Mouse (Mus musculus) c-Kit-positive CD71-positive TER-119-positive erythroid progenitor cells, embryonic 14.5 days (primary cell): ENCODE measurements at regions not wholly inside any gene's neighbourhood (a gene's known extent, or its start where the extent isn't known, plus 50 kb on each side); places are given as distances from the start of the nearest gene placed in this dataset.

ENCODE experiments used
- DNase-seq: peaks from one replicate; pipeline ENCODE4 v3.0.0-alpha.2; 2013; ENCODE audit warnings: low spot score

DNA sequence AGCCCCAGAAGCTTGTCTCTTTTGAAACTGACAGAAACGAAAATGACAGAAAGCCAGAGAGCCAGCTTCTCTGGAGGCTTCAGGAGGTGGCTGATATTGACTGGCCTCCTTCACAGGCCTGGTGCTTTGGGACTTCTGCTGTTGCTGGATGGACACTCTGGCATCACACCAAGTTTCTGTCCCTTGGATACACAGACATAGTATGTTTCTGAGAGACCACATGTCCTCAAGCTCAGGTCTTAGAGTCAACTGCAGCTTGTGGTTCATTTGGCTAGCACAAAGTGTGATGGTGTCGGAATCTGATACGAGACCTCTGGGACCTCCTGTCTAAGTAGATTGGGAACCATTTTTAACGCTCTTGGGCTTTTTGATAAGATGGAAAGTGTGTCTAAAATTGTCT is 502.0 kb downstream of the Sqor start:
- DNase-seq, result no peak

DNA sequence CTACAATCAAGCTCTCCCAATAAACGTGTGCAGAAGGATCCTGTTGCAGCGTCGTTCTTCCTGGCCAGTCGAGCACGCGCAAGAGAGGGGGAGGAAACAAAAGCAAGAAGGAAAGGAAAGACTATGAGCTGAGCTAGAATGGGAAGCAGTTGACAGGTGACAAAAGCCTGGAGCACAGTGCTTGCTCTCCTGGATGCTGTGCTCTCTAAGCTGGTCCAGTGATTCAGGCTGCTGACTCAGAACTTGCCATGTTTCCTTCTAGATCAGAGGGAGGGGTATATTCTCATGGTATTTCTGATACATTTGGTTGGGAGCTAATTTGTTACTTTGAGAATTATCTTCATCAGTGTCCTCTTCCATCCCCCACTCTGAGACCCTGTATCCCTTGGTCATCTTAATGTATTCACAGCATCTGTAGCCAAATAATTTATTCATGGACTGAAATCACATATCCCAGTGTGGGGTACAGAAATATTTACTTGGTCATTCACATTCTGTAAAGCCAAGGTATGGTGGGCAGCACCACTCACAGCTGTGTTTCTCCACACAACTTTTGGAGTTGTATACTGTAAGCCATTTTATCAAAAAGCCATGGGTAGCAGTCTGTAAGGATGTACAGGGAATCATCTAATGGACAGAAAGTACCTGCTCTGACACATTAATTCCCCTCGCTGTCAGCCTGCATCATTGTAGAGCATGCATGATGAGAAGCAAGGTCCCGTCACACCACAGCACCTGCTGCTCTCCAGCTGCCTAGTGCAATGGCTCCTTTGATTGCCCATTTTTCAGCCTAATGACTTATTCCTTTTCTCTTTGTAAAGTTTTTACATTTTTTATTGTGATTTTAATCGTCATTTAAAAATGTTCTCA is 510.1 kb downstream of the Sqor start:
- DNase-seq, result no peak

DNA sequence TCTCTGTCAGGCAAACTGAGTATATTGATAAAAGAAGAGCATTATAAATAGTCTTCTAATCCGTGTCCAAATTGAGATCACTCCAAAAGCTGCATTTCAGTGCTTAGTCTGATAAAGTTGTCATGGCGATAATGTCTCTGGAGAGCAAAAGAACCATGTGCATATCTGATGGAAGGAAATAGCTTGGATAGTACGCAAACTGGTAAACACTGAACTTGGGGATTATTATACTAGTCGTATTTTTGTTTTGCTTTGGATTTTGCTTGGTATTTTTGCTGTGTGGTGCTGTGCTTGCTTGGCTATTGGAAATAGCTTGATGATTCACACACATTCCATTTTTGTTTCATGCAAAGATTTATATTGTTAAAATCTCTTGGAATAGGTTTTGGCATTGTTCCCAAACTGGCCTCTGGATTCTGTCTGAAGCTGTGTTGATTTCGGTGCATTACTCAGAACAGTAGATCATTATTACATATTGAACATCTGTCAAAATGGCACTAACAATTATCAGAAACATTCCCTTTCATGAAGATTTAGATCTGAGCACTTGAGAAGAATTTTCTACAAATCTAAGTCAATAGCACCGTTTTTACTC is 510.8 kb downstream of the Sqor start:
- DNase-seq, result no peak

- no peak for DNase-seq
Measured at GRCm38 (mm10) chr2:123311554-123312276, 546.7 kb downstream of the Sqor start.

- DNase-seq, result peak; percentile 3
Measured at GRCm38 (mm10) chr2:123312277-123312617, 547.2 kb downstream of the Sqor start.

- no peak for DNase-seq
Measured at GRCm38 (mm10) chr2:123320448-123321097, 555.5 kb downstream of the Sqor start.

DNA sequence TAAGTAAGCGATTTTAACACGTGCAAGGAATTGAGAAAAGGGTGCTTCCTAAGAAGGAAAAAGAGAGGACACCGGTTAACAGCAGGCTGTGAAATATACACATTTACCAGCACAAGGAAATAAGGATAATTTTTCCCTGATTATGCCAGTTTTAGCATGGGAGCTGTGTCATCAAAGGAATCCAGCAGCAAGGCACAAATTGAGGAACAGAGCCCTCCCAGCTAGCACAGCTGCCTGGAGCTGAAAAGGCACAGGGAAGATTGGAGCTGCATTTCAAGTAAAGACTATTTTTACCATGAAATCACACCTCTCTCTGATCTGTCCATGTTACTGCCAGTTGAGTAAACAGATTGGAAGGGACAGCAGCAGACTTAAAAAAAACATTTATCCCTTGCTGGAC is 558.7 kb downstream of the Sqor start:
- no peak for DNase-seq

GRCm38 (mm10) chr2:123324896-123325295 is 559.9 kb downstream of the Sqor start:
- DNase-seq, result no peak

- DNase-seq, result no peak
Measured at GRCm38 (mm10) chr2:123349625-123350346, 584.7 kb downstream of the Sqor start.

GRCm38 (mm10) chr2:123364204-123364603 is 599.2 kb downstream of the Sqor start:
- no peak for DNase-seq

GRCm38 (mm10) chr2:123366571-123366970 is 601.5 kb downstream of the Sqor start:
- DNase-seq, result no peak

DNA sequence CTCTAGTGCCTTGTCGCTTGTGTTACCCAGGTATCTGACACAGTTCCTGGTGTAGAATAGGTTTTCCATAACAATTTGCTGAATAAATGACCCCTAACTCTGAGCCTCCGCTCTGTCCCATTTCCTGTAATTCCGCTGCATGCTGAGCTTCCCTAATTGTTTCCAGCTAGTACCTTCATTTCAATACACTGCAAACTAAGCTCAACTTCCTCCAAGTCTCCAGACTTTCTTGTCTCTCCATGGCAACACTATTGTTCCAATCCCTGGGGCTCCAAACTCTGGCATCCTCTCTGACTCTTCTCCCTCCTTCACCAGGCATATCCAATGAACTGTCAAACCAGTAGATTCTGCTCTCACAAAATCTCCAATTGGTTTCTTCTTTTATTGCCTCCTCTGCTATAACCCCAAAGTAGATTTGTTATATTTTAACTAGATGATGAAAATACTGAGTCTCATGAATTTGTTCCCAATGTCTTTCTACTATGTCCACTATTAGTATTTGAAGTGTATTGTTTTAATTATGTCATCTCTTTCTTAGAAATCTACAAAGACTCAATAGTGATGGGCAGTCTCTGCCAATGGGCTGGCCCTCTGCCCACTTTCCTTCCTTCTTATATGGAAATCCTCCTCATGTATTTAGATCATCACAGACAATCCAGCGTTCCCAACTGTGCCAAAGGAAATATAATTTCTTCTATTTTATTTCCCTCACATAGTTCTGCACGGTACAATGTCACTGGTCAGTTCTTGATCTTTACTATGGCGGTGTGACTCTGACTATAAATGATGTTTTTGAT is 620.8 kb downstream of the Sqor start:
- DNase-seq, result no peak

DNA sequence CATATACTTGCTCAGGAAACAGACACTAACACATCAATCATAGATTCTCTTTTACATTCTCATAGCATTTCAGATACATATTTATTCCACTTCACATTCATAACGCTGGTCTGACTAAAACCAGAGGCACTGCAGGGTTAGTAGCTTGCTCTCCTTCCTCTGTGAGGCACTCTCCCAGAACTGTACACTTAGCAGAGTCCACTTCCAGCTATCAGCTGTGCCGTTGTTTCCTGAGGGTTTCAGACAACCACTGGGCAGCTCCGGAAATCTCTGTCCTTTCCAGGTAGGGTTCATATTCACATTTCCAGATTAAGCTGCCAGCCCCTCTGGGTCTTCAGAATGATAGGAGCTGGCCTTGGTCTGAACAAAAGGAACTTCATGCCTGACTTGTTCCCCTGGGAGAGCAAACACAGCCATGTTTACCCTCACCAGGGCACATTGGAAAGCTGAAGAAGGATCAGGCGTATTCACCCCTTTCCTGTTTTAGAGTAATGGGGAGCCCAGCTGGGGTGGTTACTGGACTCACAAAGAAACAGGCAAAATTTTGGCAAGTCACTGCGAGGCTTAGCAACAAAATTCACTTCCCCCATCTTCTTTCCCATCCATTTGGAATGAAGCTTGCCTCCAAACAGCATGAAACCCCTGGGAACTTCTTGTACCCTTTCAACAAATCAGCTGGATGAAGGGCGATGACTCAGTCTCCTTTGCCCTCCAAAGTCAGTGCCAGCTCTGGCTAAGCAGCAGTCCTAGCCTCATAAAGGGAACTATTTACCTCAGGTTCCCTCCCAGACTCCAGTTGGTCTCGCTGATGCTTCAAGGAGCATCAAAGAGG is 622.0 kb downstream of the Sqor start:
- no peak for DNase-seq

- no peak for DNase-seq
Measured at GRCm38 (mm10) chr2:123390981-123391380, 625.9 kb downstream of the Sqor start.

DNA sequence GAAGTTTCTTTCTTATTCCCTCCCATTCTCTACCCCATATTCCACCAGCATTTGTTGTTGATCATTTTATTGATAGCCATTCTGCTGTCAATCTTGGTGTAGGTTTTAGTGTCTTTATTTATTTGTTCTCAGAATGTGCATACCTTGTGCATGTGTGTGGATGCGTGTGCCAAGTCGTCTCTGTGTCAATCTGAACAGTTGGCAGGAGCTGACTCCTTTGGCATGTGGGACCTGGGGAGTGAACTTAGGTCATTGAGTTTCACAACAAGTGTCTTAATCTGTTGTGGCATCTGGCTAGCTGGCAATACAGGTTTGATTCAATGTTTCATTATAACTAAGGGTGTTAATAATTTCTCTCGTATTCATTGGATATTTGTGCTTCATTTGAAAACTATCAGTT is 629.3 kb downstream of the Sqor start:
- no peak for DNase-seq

GRCm38 (mm10) chr2:123397551-123397950 is 632.5 kb downstream of the Sqor start:
- DNase-seq, result no peak

GRCm38 (mm10) chr2:123401064-123401463 is 636.0 kb downstream of the Sqor start:
- no peak for DNase-seq

GRCm38 (mm10) chr2:123409075-123409474 is 644.0 kb downstream of the Sqor start:
- DNase-seq, result no peak

GRCm38 (mm10) chr2:123458034-123458677 is 631.6 kb upstream of the Sema6d start:
- DNase-seq, result no peak

- no peak for DNase-seq
Measured at GRCm38 (mm10) chr2:123473840-123474239, 615.9 kb upstream of the Sema6d start.
